Mouse (Mus musculus) embryonic facial prominence, embryonic 13.5 days (tissue): ENCODE measurements at regions not wholly inside any gene's neighbourhood (a gene's known extent, or its start where the extent isn't known, plus 50 kb on each side); places are given as distances from the start of the nearest gene placed in this dataset.
A peak's percentile ranks its signal among the peaks of the same experiment; 100 is the strongest.

Experiments used
- ATAC-seq: fragments of 200-750 bp; cut with Nextera tagmentation; 2 replicates; pipeline ENCODE4 v1.8.0; 2017; ENCODE audit warnings: low read depth; ENCODE audit not compliant: insufficient number of reproducible peaks, insufficient read depth, low FRiP score, low TSS enrichment
- H3K27ac ChIP-seq: fragments of 300-500 bp; sonication (generic); 2 replicates; pipeline ENCODE4 v1.5.1; 2015; ENCODE audit warnings: moderate library complexity, mild to moderate bottlenecking, inconsistent platforms
- H3K27me3 ChIP-seq: fragments of 300-500 bp; sonication (generic); 2 replicates; pipeline ENCODE4 v1.6.1; 2015; ENCODE audit warnings: mild to moderate bottlenecking, inconsistent platforms
- H3K36me3 ChIP-seq: fragments of 300-500 bp; sonication (generic); 2 replicates; pipeline ENCODE4 v1.6.1; 2015; ENCODE audit warnings: mild to moderate bottlenecking, inconsistent platforms
- H3K4me1 ChIP-seq: fragments of 300-500 bp; sonication (generic); 2 replicates; pipeline ENCODE4 v1.6.1; 2015; ENCODE audit warnings: inconsistent platforms
- H3K4me2 ChIP-seq: fragments of 300-500 bp; sonication (generic); 2 replicates; pipeline ENCODE4 v1.6.1; 2015; ENCODE audit warnings: moderate library complexity, mild to moderate bottlenecking, inconsistent platforms
- H3K4me3 ChIP-seq: fragments of 300-500 bp; sonication (generic); 2 replicates; pipeline ENCODE4 v1.5.1; 2015; ENCODE audit warnings: mild to moderate bottlenecking, inconsistent platforms
- H3K9ac ChIP-seq: fragments of 300-500 bp; sonication (generic); 2 replicates; pipeline ENCODE4 v1.6.1; 2015; ENCODE audit warnings: mild to moderate bottlenecking, inconsistent platforms
- H3K9me3 ChIP-seq: fragments of 300-500 bp; sonication (generic); 2 replicates; pipeline ENCODE4 v1.6.1; 2016; ENCODE audit warnings: inconsistent platforms
- WGBS: fragments of 180-500 bp; shearing (Covaris S2); methylation state at CpG from one replicate; pipeline ENCODE4 v1.1.7; 2015; ENCODE audit warnings: mixed read lengths; 5-methylcytosine and 5-hydroxymethylcytosine counted together

GRCm38 (mm10) chr10:19240102-19240759 is 116.1 kb upstream of the Olig3 start:
- WGBS: 36% methylated on average over 8 of the region's 8 CpGs
- Histone ChIP-seq H3K9me3 (no peaks in the 10 kb centered on the region), H3K36me3 (no peaks in the 10 kb centered on the region), H3K4me3 (no peak overlapping the region), H3K27ac (no peak overlapping the region), H3K4me2 (no peak overlapping the region), H3K27me3 (0 out of 2 replicates have a peak, but pooled peaks cover 6% of the 10 kb centered on the region), H3K9ac (no peak overlapping the region), H3K4me1 (no peaks in the 10 kb centered on the region)
- no peak for ATAC-seq

- Histone ChIP-seq H3K27ac (no peak overlapping the region), H3K27me3 (no peaks in the 10 kb centered on the region), H3K9ac (no peak overlapping the region), H3K4me1 (no peaks in the 10 kb centered on the region), H3K36me3 (no peaks in the 10 kb centered on the region), H3K4me3 (no peak overlapping the region), H3K9me3 (no peaks in the 10 kb centered on the region), H3K4me2 (no peak overlapping the region)
- 86% methylated on average over 5 of the region's 5 CpGs for WGBS
- no peak for ATAC-seq
Measured at GRCm38 (mm10) chr10:19216240-19216639, 140.1 kb upstream of the Olig3 start.

GRCm38 (mm10) chr10:19209751-19210150 is 146.6 kb upstream of the Olig3 start:
- 80% methylated on average over 2 of the region's 2 CpGs for WGBS
- no peak overlapping the region for H3K27ac ChIP-seq
- H3K4me3 ChIP-seq: no peak overlapping the region
- H3K27me3 ChIP-seq: no peaks in the 10 kb centered on the region
- no peak overlapping the region for H3K9ac ChIP-seq
- no peak overlapping the region for H3K4me2 ChIP-seq
- no peaks in the 10 kb centered on the region for H3K9me3 ChIP-seq
- H3K36me3 ChIP-seq: no peaks in the 10 kb centered on the region
- no peaks in the 10 kb centered on the region for H3K4me1 ChIP-seq
- ATAC-seq: no peak

- no peak overlapping the region for H3K27ac ChIP-seq
- no peaks in the 10 kb centered on the region for H3K27me3 ChIP-seq
- no peak for ATAC-seq
- H3K4me1 ChIP-seq: no peaks in the 10 kb centered on the region
- H3K9me3 ChIP-seq: no peaks in the 10 kb centered on the region
- no peaks in the 10 kb centered on the region for H3K36me3 ChIP-seq
- WGBS: 11% methylated on average over 12 of the region's 12 CpGs
- H3K4me2 ChIP-seq: peak overlapping the region; percentile 41
- no peak overlapping the region for H3K4me3 ChIP-seq
- no peak overlapping the region for H3K9ac ChIP-seq
Measured at GRCm38 (mm10) chr10:19208101-19208722, 148.1 kb upstream of the Olig3 start.

- Histone ChIP-seq H3K36me3 (no peaks in the 10 kb centered on the region), H3K9me3 (no peaks in the 10 kb centered on the region), H3K4me2 (no peak overlapping the region), H3K4me3 (no peak overlapping the region), H3K9ac (no peak overlapping the region), H3K4me1 (no peaks in the 10 kb centered on the region), H3K27me3 (no peaks in the 10 kb centered on the region), H3K27ac (no peak overlapping the region)
- no peak for ATAC-seq
- 71% methylated on average over 2 of the region's 2 CpGs for WGBS
Measured at GRCm38 (mm10) chr10:19207505-19207904, 148.8 kb upstream of the Olig3 start.

- no peaks in the 10 kb centered on the region for H3K27me3 ChIP-seq
- no peak overlapping the region for H3K4me3 ChIP-seq
- no peak for ATAC-seq
- H3K4me1 ChIP-seq: no peaks in the 10 kb centered on the region
- H3K9me3 ChIP-seq: no peaks in the 10 kb centered on the region
- H3K4me2 ChIP-seq: no peak overlapping the region
- no peaks in the 10 kb centered on the region for H3K36me3 ChIP-seq
- H3K27ac ChIP-seq: no peak overlapping the region
- H3K9ac ChIP-seq: no peak overlapping the region
- WGBS: 84% methylated on average over 2 of the region's 2 CpGs
Measured at GRCm38 (mm10) chr10:19200311-19200710, 156.0 kb upstream of the Olig3 start.

GRCm38 (mm10) chr10:19195676-19196075 is 160.7 kb upstream of the Olig3 start:
- ATAC-seq: no peak
- Histone ChIP-seq H3K27me3 (no peaks in the 10 kb centered on the region), H3K9me3 (no peaks in the 10 kb centered on the region), H3K4me2 (no peak overlapping the region), H3K36me3 (no peaks in the 10 kb centered on the region), H3K27ac (no peak overlapping the region), H3K4me3 (no peak overlapping the region), H3K4me1 (0 out of 2 replicates have a peak, but pooled peaks cover 4% of the 10 kb centered on the region), H3K9ac (no peak overlapping the region)
- WGBS: 79% methylated on average over 7 of the region's 7 CpGs

GRCm38 (mm10) chr10:19194646-19195045 is 161.7 kb upstream of the Olig3 start:
- 82% methylated on average over 3 of the region's 3 CpGs for WGBS
- no peak overlapping the region for H3K4me3 ChIP-seq
- no peak for ATAC-seq

GRCm38 (mm10) chr10:19192971-19193758 is 163.2 kb upstream of the Olig3 start:
- no peak overlapping the region for H3K4me3 ChIP-seq
- H3K9ac ChIP-seq: no peak overlapping the region
- no peaks in the 10 kb centered on the region for H3K9me3 ChIP-seq
- WGBS: 80% methylated on average over 5 of the region's 5 CpGs
- H3K27ac ChIP-seq: no peak overlapping the region
- H3K4me1 ChIP-seq: peaks cover 11% of the 10 kb centered on the region; the same call in 1 of the 2 replicates
- peaks cover under 1% of the 10 kb centered on the region for H3K27me3 ChIP-seq
- no peak for ATAC-seq
- H3K36me3 ChIP-seq: no peaks in the 10 kb centered on the region
- no peak overlapping the region for H3K4me2 ChIP-seq

More at GRCm38 (mm10) chr10:19194646-19195045, 161.7 kb upstream of the Olig3 start:
- Histone ChIP-seq H3K9me3 (no peaks in the 10 kb centered on the region), H3K9ac (no peak overlapping the region), H3K27ac (no peak overlapping the region), H3K27me3 (no peaks in the 10 kb centered on the region), H3K4me1 (0 out of 2 replicates have a peak, but pooled peaks cover 4% of the 10 kb centered on the region), H3K4me2 (no peak overlapping the region), H3K36me3 (no peaks in the 10 kb centered on the region)

GRCm38 (mm10) chr10:19192221-19192620 is 164.1 kb upstream of the Olig3 start:
- Histone ChIP-seq H3K9ac (no peak overlapping the region), H3K9me3 (no peaks in the 10 kb centered on the region), H3K4me2 (no peak overlapping the region), H3K27ac (no peak overlapping the region), H3K27me3 (peaks cover 10% of the 10 kb centered on the region), H3K4me3 (no peak overlapping the region), H3K4me1 (peaks cover 16% of the 10 kb centered on the region; the same call in 1 of the 2 replicates), H3K36me3 (no peaks in the 10 kb centered on the region)
- no peak for ATAC-seq
- 7% methylated on average over 1 of the region's 1 CpGs for WGBS

- no peaks in the 10 kb centered on the region for H3K36me3 ChIP-seq
- H3K4me2 ChIP-seq: peak overlapping the region; percentile 55
- peaks cover 17% of the 10 kb centered on the region for H3K27me3 ChIP-seq
- H3K9me3 ChIP-seq: 0 out of 2 replicates have a peak, but pooled peaks cover 3% of the 10 kb centered on the region
- peak overlapping the region; percentile 23 for H3K4me3 ChIP-seq
- H3K4me1 ChIP-seq: peaks cover 16% of the 10 kb centered on the region; the same call in 1 of the 2 replicates
- ATAC-seq: no peak
- H3K27ac ChIP-seq: no peak overlapping the region
- peak overlapping the region; percentile 54 for H3K9ac ChIP-seq
- 8% methylated on average over 13 of the region's 13 CpGs for WGBS
Measured at GRCm38 (mm10) chr10:19188082-19188742, 168.1 kb upstream of the Olig3 start.
